Mouse (Mus musculus): ENCODE results near the gene Entpd7. TPM values are rescaled to one million over a fixed set of nuclear protein-coding genes. Genes with fewer than 3 reads are reported as not detected.

Gene Entpd7
- polyA plus RNA-seq, 1 experiment from 2014 or later = 12.3 TPM

- Histone ChIP-seq H3K36me3 (no peaks in the 10 kb centered on the region), H3K4me2 (peak overlapping the region; percentile 91), H3K9me3 (replicated peaks) (no peaks in the 10 kb centered on the region), H3K9ac (peak overlapping the region; percentile 70), H3K27me3 (no peaks in the 10 kb centered on the region), H3K27ac (peak overlapping the region; percentile 100), H3K4me3 (replicated peaks) (peak overlapping the region; percentile 93), H3K4me1 (peaks cover 26% of the 10 kb centered on the region)
- 1% methylated on average over 43 of the region's 43 CpGs for WGBS
- ATAC-seq (replicated peaks; ENCODE audit: low FRiP score) = no peak
These were observed 13.7 kb upstream of the Entpd7 start for GRCm38 (mm10) chr19:43675525-43676400.

DNA sequence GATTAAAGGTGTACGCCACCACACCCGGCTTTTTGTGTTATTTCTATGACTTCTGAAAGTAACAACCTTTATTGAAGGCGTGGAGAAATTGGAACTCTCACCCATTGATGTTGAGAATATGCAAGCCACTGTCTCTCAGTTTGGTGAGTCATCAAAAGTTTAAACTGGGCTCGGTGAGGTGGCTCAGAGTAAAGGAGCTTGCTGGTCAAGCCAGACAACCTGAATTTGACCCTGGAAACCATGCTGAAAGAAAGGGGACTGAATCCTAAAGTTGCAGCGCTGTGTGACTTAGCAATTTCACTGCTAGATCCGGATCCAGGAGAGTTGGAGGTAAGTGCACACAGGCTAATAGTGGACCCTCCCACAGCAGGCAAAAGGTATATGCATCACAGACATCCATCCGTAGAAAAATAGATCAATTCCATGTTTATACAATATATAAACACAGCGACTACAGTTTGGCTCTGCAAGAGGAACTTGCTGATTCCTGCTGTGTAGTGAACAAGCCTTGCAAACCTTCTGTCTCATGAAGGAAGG is 10.9 kb upstream of the Entpd7 start:
- no peak overlapping the region for H3K4me3 ChIP-seq (replicated peaks)
- peaks cover 14% of the 10 kb centered on the region for H3K4me1 ChIP-seq
- H3K4me2 ChIP-seq = no peak overlapping the region
- no peak for ATAC-seq (replicated peaks; ENCODE audit: low FRiP score)
- H3K27ac ChIP-seq = no peak overlapping the region
- H3K27me3 ChIP-seq = no peaks in the 10 kb centered on the region
- H3K9me3 ChIP-seq (replicated peaks) = no peaks in the 10 kb centered on the region
- 81% methylated on average over 8 of the region's 8 CpGs for WGBS
- no peaks in the 10 kb centered on the region for H3K36me3 ChIP-seq
- no peak overlapping the region for H3K9ac ChIP-seq

GRCm38 (mm10) chr19:43679474-43679981 is 9.9 kb upstream of the Entpd7 start:
- Histone ChIP-seq H3K27ac (no peak overlapping the region), H3K4me1 (peaks cover 12% of the 10 kb centered on the region), H3K9ac (no peak overlapping the region), H3K4me2 (no peak overlapping the region), H3K27me3 (no peaks in the 10 kb centered on the region), H3K4me3 (replicated peaks) (no peak overlapping the region), H3K9me3 (replicated peaks) (no peaks in the 10 kb centered on the region), H3K36me3 (no peaks in the 10 kb centered on the region)
- no peak for ATAC-seq (replicated peaks; ENCODE audit: low FRiP score)
- 78% methylated on average over 10 of the region's 10 CpGs for WGBS

DNA sequence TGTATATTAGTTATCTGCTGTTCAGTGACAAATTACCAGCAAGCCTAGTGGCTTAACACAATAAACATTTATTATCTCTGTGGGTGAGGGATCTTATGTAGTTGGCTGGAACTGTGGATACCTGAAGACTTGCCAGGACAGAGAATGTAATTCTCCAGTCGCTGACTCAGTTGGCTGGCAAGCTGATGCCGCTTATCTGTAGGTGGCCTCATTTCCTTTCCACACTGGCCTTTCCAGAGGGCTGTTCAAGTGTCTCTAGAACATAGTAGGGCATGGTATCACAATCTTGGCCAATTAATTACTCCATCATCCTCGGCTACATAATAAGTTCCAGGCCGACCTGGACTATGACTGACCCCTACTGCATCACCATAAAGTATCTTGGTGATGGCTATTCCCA is 7.9 kb upstream of the Entpd7 start:
- H3K36me3 ChIP-seq = no peaks in the 10 kb centered on the region

GRCm38 (mm10) chr19:43692815-43693214 is 3.3 kb downstream of the Entpd7 start:
- no peak for ATAC-seq (replicated peaks; ENCODE audit: low FRiP score)
- Histone ChIP-seq H3K4me1 (peaks cover 27% of the 10 kb centered on the region), H3K9ac (no peak overlapping the region), H3K27ac (no peak overlapping the region), H3K4me2 (no peak overlapping the region), H3K36me3 (peaks cover 9% of the 10 kb centered on the region; the same call in 1 of the 2 replicates), H3K9me3 (replicated peaks) (no peaks in the 10 kb centered on the region), H3K4me3 (replicated peaks) (no peak overlapping the region), H3K27me3 (no peaks in the 10 kb centered on the region)
- 65% methylated on average over 14 of the region's 14 CpGs for WGBS

More for the DNA sequence above, 7.9 kb upstream of the Entpd7 start:
- H3K4me1 ChIP-seq = peaks cover 2% of the 10 kb centered on the region
- no peak overlapping the region for H3K4me2 ChIP-seq
- H3K4me3 ChIP-seq (replicated peaks) = no peak overlapping the region
- ATAC-seq (replicated peaks; ENCODE audit: low FRiP score) = no peak
- H3K9ac ChIP-seq = no peak overlapping the region
- H3K27ac ChIP-seq = no peak overlapping the region
- no peaks in the 10 kb centered on the region for H3K9me3 ChIP-seq (replicated peaks)
- WGBS = 93% methylated on average over 4 of the region's 4 CpGs
- no peaks in the 10 kb centered on the region for H3K27me3 ChIP-seq

GRCm38 (mm10) chr19:43695514-43695964 is 6.1 kb downstream of the Entpd7 start:
- Histone ChIP-seq H3K4me1 (peaks cover 17% of the 10 kb centered on the region), H3K36me3 (peaks cover 23% of the 10 kb centered on the region), H3K4me3 (replicated peaks) (no peak overlapping the region), H3K27me3 (no peaks in the 10 kb centered on the region), H3K4me2 (no peak overlapping the region), H3K9ac (no peak overlapping the region), H3K9me3 (replicated peaks) (no peaks in the 10 kb centered on the region), H3K27ac (peak overlapping the region; percentile 3)
- WGBS = 44% methylated on average over 10 of the region's 10 CpGs
- no peak; the same call in 1 of the 2 replicates for ATAC-seq (replicated peaks; ENCODE audit: low FRiP score)

GRCm38 (mm10) chr19:43697666-43698370 is 8.3 kb downstream of the Entpd7 start:
- Histone ChIP-seq H3K36me3 (peaks cover 31% of the 10 kb centered on the region), H3K9ac (no peak overlapping the region), H3K27ac (no peak overlapping the region), H3K9me3 (replicated peaks) (no peaks in the 10 kb centered on the region), H3K4me2 (no peak overlapping the region), H3K4me1 (peaks cover 9% of the 10 kb centered on the region; the same call in 1 of the 2 replicates), H3K27me3 (no peaks in the 10 kb centered on the region), H3K4me3 (replicated peaks) (no peak overlapping the region)
- 92% methylated on average over 5 of the region's 5 CpGs for WGBS
- no peak for ATAC-seq (replicated peaks; ENCODE audit: low FRiP score)

GRCm38 (mm10) chr19:43699021-43699762 is 9.7 kb downstream of the Entpd7 start:
- no peak overlapping the region for H3K4me2 ChIP-seq
- H3K4me1 ChIP-seq = peaks cover 8% of the 10 kb centered on the region; the same call in 1 of the 2 replicates
- H3K4me3 ChIP-seq (replicated peaks) = no peak overlapping the region
- H3K27ac ChIP-seq = no peak overlapping the region
- H3K27me3 ChIP-seq = no peaks in the 10 kb centered on the region
- no peak overlapping the region for H3K9ac ChIP-seq
- 55% methylated on average over 11 of the region's 11 CpGs for WGBS
- H3K36me3 ChIP-seq = peaks cover 38% of the 10 kb centered on the region
- H3K9me3 ChIP-seq (replicated peaks) = no peaks in the 10 kb centered on the region
- ATAC-seq (replicated peaks; ENCODE audit: low FRiP score) = no peak

DNA sequence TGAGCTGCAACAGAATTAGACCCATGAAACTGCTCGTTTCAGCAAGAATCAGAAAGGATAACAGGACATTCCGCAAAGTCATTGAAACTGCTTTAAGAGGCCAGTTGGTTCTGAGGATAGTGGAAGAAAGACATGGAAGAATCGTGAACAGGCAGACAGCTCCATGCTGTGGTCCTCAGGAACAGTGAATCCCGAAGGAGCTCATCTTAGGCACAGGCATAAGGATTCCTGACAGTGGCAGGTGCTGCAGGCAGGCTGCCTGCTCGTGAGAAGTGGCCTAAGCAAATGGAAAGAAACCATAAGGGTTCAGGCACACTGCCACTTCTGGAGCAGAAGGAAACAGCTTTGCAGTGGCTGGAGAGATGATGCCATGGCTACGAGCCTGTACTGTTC is 10.3 kb downstream of the Entpd7 start:
- H3K4me3 ChIP-seq (replicated peaks) = no peak overlapping the region
- H3K27ac ChIP-seq = no peak overlapping the region
- no peaks in the 10 kb centered on the region for H3K27me3 ChIP-seq
- WGBS = 84% methylated on average over 6 of the region's 6 CpGs
- no peaks in the 10 kb centered on the region for H3K9me3 ChIP-seq (replicated peaks)
- H3K36me3 ChIP-seq = peaks cover 43% of the 10 kb centered on the region
- ATAC-seq (replicated peaks; ENCODE audit: low FRiP score) = no peak
- peaks cover 8% of the 10 kb centered on the region; the same call in 1 of the 2 replicates for H3K4me1 ChIP-seq
- H3K4me2 ChIP-seq = no peak overlapping the region
- no peak overlapping the region for H3K9ac ChIP-seq

DNA sequence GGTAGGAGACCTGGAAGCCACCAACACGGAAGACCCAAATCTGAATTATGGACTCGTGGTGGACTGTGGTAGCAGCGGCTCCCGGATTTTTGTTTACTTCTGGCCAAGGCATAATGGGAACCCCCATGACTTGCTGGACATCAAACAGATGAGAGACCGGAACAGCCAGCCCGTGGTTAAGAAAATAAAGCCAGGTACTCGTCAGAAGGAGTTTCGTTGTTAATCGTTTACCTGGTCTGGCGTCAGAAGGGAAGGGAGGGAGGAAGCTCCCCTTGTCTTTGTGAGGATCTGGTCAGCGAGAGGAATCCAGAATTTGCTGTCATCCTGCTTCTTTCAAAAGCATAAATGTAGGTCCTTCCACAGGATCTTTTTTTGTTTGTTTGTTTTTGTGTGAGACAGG is 14.7 kb downstream of the Entpd7 start:
- H3K36me3 ChIP-seq = peaks cover 80% of the 10 kb centered on the region
- H3K9ac ChIP-seq = no peak overlapping the region
- WGBS = 70% methylated on average over 11 of the region's 11 CpGs

GRCm38 (mm10) chr19:43704787-43705497 is 15.5 kb downstream of the Entpd7 start:
- Histone ChIP-seq H3K9me3 (replicated peaks) (no peaks in the 10 kb centered on the region), H3K4me2 (no peak overlapping the region), H3K9ac (no peak overlapping the region), H3K27me3 (no peaks in the 10 kb centered on the region), H3K4me1 (0 out of 2 replicates have a peak, but pooled peaks cover 4% of the 10 kb centered on the region), H3K4me3 (replicated peaks) (no peak overlapping the region), H3K36me3 (peaks cover 74% of the 10 kb centered on the region), H3K27ac (no peak overlapping the region)
- ATAC-seq (replicated peaks; ENCODE audit: low FRiP score) = 0 out of 2 replicates have a peak, but pooled peaks have one; percentile 36
- WGBS = 78% methylated on average over 17 of the region's 17 CpGs

More for the DNA sequence above, 14.7 kb downstream of the Entpd7 start:
- Histone ChIP-seq H3K9me3 (replicated peaks) (no peaks in the 10 kb centered on the region), H3K27ac (peak overlapping the region; percentile 34; the same call in 1 of the 2 replicates), H3K27me3 (no peaks in the 10 kb centered on the region), H3K4me1 (0 out of 2 replicates have a peak, but pooled peaks cover 4% of the 10 kb centered on the region), H3K4me2 (no peak overlapping the region), H3K4me3 (replicated peaks) (no peak overlapping the region)
- no peak for ATAC-seq (replicated peaks; ENCODE audit: low FRiP score)
